Mouse (Mus musculus) spleen, embryonic (tissue): ENCODE data around the gene Khsrp.

Experiments
- CTCF ChIA-PET: fragments of 350-600 bp; sonication (Branson Sonifier 250); formaldehyde crosslinking; loops from one replicate; lab custom pipeline; 2022; lab: Charles Lee

Khsrp gene

GRCm38 (mm10) chr17:57030931-57031660 lies at the start of gene Khsrp:
Gene Khsrp, minus strand, starts transcription at chr17:57031522.
- CTCF ChIA-PET: no interaction called here

GRCm38 (mm10) chr17:57079919-57080318 lies 48.6 kb upstream of the Khsrp start:
- CTCF ChIA-PET: no interaction called here

- CTCF ChIA-PET: interaction anchor here (0.6 kb wide), 1 partner anchor 86 kb away, joined by 6 read pairs; no protein-coding TSS in a partner anchor
These were observed 47.0 kb upstream of the Khsrp start, which contains the start of gene Dennd1c for GRCm38 (mm10) chr17:57078336-57078735. Gene Dennd1c, minus strand, starts transcription at chr17:57078514.

DNA sequence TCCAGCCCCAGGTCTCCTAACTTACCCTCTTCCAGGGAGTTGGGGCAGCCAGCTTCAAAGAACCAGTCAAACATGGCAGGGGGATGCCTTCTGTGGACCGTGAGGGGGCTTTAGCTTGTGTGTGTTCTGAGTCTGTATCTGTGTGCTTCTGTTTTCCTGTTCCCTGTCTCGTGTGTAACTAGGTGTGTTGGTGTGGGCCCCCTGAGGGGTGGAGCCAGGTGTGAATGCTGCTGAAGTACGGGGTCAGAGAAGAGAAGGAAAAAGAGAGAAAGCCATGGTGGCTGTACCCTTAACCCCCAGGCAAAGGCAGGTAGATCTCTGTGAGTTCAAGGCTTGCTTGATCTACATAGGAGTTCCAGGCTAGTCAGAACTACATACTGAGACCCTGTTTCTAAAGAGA lies 45.6 kb upstream of the Khsrp start:
- CTCF ChIA-PET: no interaction called here

DNA sequence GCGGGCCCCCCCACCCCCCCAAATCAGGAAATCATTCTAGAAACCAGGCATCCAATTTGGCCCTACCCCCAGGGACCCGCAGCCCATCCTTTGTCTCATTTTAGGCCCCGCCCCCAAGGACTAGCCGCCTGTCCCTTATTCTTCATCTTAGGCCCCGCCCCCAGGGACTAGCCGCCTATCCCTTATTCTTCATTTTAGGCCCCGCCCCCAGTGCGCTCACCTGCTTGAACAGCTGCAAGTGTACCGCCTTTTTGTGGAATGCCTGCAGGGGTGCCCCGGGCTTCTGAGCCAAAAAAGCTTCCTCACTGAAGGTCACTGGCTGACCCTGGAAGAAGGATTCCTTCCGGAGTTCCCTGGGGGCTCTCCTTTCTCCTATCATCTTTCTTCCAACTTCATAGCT lies 39.4 kb upstream of the Khsrp start:
- CTCF ChIA-PET: no interaction called here

DNA sequence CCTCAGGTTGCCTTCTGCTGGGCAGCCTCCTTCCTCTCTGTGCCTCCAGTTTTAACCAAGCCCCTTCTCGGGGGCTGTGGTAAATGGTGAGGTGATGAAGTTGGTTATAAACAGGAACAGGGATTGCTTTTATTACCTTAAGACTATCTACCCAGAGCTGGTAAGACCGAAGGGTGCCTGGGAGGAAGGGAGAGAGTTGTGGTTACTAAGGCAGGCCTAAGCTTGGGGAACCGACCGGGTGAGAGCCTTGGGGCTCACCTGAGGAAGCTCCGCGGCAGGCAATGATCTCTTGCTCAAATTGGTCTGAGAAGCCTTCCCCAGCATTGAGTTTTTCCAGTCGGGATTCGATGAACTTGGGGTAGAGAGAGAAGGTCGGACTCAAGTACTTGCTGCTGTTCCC lies 39.0 kb upstream of the Khsrp start:
- CTCF ChIA-PET: no interaction called here

GRCm38 (mm10) chr17:57066908-57067307 lies 35.6 kb upstream of the Khsrp start:
- CTCF ChIA-PET: interaction anchor here (0.6 kb wide), 1 partner anchor 755 kb away, joined by 3 read pairs; no protein-coding TSS in a partner anchor

DNA sequence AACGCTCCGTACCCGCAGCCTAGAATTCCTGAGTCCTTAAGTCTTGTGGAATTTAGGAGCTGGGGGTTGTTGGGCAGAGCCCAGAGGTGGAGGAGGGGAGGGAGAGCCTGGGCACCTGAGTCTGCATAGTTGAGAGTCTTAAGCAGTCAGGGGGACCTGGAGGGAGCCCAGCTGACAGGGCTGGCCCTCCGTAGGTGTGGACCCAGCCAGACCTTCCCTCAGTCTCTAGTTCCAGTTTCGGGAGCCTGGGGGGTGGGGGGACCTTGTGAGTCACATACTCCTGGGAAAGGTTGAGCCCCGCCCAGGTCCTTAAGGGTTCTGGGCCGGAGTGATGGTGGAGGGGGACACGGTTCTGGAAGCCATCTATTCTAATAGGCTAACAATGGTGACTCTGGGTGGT lies 31.7 kb upstream of the Khsrp start:
- CTCF ChIA-PET: interaction anchor here (0.6 to 1.1 kb wide), 2 partner anchors 10 to 245 kb away, joined by 3 to 5 read pairs; no protein-coding TSS in a partner anchor

GRCm38 (mm10) chr17:57062548-57062947 lies 31.2 kb upstream of the Khsrp start:
- CTCF ChIA-PET: interaction anchor here (0.6 to 1.1 kb wide), 2 partner anchors 10 to 245 kb away, joined by 3 to 5 read pairs; no protein-coding TSS in a partner anchor

GRCm38 (mm10) chr17:57062011-57062521 lies 30.7 kb upstream of the Khsrp start:
- CTCF ChIA-PET: interaction anchor here (1.1 kb wide), 1 partner anchor 11 kb away, joined by 5 read pairs; no protein-coding TSS in a partner anchor

GRCm38 (mm10) chr17:57061069-57061468 lies 29.7 kb upstream of the Khsrp start:
- CTCF ChIA-PET: interaction anchor here (0.6 to 1.0 kb wide), 3 partner anchors 37 to 78 kb away, joined by 3 read pairs; partner anchors contain the start of genes Gm17949 and Gtf2f1

DNA sequence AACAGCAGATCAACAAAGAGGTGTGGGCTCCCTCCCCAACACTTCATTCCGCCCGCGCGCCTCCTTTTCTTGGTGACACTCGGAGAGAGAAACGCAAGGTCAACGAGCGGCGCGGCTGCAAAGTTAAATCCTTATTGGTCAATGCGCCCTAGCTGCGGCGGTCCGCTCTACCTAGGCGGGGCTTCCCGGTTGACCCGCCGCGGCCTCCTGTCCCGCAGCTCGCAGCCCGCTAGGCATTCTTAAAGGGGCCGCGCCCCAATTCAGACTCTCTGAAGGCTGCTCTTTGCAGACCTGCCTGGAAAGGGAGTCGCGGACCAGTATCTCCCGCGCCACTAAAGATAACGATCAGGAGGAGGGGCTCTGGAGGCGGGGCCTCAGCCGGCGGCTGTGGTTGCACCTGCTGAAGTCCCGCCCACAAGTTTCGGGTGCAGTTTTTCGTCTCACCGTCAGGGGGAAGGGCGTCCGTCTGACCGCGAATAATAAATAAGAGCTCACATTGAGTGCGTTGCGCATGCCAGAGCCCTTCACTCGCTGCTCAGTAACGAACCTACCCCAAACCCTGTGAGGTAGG lies 29.0 kb upstream of the Khsrp start:
- CTCF ChIA-PET: interaction anchor here (1.0 kb wide), 1 partner anchor 49 kb away, joined by 3 read pairs; the partner anchor contains the start of genes Gm17949 and Gtf2f1

DNA sequence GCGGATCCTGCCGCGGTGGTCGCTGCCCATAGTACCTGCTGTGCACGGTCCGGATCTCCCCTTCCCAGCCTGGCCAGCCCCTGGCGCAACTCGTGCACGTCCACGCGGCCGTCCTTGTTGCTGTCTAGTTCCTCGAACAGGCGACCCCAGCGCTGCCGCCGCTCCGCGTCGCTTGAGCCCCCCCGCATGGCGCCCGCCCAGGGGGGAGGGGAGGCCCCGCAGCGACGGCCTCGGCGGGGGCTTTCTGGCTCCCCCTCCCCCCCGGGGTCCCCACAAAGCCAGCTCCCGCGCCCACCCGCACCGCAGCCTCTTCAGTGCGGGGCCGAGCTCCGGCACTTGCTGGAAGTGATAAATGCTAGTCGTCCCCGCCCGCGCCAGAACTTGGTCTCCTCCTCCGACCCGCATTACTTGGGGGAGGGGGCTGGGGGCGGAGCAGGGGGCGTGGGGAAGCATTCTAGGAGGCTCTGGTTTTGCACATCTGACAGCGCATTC lies 28.2 kb upstream of the Khsrp start, which contains the start of gene Slc25a23:
Gene Slc25a23 (minus strand): TSS at position 378 of the 492 bp plus-strand sequence.
- CTCF ChIA-PET: interaction anchor here (0.5 kb wide), 1 partner anchor 38 kb away, joined by 4 read pairs; no protein-coding TSS in a partner anchor

GRCm38 (mm10) chr17:57058891-57059485 lies 27.7 kb upstream of the Khsrp start, which contains the start of gene Crb3:
Gene Crb3, plus strand, starts transcription at chr17:57059105.
- CTCF ChIA-PET: interaction anchor here (0.5 kb wide), 1 partner anchor 39 kb away, joined by 4 read pairs; no protein-coding TSS in a partner anchor

GRCm38 (mm10) chr17:57056246-57056645 lies 24.9 kb upstream of the Khsrp start:
- CTCF ChIA-PET: no interaction called here

DNA sequence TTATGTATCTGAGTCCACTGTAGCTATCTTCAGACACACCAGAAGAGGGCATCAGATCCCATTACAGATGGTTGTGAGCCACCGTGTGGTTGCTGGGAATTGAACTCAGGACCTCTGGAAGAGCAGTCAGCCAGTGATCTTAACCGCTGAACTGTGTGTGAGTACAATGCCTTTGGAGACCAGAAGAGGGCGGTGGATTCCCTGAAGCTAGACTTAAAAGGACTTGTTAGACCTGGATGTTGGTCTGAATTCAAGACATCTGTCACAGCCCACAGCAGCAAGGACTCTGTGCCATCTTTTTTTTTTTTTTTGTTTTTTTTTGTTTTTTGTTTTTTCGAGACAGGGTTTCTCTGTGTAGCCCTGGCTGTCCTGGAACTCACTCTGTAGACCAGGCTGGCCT lies 20.4 kb upstream of the Khsrp start:
- CTCF ChIA-PET: interaction anchor here (0.6 to 0.7 kb wide), 2 partner anchors 195 to 914 kb away, joined by 3 to 13 read pairs; no protein-coding TSS in a partner anchor

- CTCF ChIA-PET: no interaction called here
These were observed 17.5 kb upstream of the Khsrp start for GRCm38 (mm10) chr17:57048816-57049215.

DNA sequence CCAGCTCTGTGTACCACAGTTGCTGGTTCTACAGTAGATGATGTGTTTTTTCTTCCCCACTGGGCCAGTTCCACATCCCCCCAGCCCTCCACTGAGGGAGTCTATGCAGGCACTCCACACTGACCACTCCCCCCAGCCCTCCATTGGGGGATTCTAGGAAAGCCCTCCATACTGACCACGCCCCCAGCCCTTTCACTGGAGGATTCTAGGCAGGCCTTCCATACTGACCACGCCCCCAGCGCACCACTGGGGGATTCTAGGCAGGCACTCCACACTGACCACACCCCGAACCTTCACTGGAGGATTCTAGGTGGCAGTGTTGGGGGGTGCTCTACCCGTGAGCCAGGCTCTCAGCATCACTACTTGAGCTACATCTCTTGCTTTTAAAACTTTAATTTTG lies 16.1 kb upstream of the Khsrp start:
- CTCF ChIA-PET: no interaction called here

GRCm38 (mm10) chr17:57041554-57041953 lies 10.2 kb upstream of the Khsrp start, which contains the start of gene Slc25a41:
Gene Slc25a41, minus strand, starts transcription at chr17:57041654.
- CTCF ChIA-PET: no interaction called here

DNA sequence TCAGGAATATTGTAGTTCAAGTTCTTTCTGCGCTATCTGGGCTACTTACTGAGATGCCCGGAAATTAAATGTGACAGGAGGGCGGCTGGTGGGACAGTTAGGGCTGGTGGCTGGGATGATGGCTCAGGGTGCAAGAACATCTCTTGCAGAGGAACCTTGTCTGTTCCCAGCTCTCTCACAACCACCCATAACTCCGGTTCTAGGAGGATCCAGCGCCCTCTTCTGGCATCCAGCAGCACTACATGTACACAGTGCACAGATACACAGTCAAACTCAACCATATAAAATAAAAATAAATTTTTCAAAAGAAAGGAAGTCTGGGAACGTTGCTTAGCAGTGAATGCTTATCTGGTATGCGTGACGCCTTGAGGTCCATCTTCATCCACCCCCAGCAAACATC lies 7.7 kb upstream of the Khsrp start:
- CTCF ChIA-PET: no interaction called here

DNA sequence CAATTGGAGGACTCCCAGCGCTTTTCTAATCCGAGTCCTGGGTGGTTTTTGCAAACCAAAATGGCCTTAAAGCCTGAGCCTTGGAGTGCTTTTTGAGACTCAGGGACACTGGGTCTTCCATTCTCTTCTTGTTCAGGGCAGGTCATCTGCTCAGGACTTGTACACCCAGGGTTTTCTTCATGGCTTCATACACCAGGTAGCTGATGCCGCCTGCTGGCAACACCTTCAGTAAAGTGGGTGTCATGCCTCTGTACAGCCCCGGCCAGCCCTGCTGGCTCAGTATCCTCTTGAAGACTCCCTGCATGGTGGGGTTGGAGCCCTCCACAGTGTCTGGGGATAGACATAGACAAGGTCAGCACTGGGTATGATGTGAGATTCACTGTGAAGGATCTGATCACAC lies 1.5 kb upstream of the Khsrp start:
- CTCF ChIA-PET: no interaction called here
